Mouse (Mus musculus) thymus, postnatal 36 days (tissue): ENCODE results near the gene Noxa1.

Source experiments
- DNase-seq, 2 experiments: peaks; one replicate each; pipeline ENCODE4 v3.0.0; 2022; ENCODE audit warnings: mixed read lengths in 2 of 2

The Noxa1 gene

GRCm38 (mm10) chr2:25095109-25095850 lies at the start of gene Noxa1:
Noxa1 (minus strand) TSS chr2:25095149.
- no peak for DNase-seq

- DNase-seq, result no peak
Observed at GRCm38 (mm10) chr2:25141921-25142320, 47.0 kb upstream of the Noxa1 start.

GRCm38 (mm10) chr2:25141185-25141584 lies 46.2 kb upstream of the Noxa1 start:
- DNase-seq, result no peak

DNA sequence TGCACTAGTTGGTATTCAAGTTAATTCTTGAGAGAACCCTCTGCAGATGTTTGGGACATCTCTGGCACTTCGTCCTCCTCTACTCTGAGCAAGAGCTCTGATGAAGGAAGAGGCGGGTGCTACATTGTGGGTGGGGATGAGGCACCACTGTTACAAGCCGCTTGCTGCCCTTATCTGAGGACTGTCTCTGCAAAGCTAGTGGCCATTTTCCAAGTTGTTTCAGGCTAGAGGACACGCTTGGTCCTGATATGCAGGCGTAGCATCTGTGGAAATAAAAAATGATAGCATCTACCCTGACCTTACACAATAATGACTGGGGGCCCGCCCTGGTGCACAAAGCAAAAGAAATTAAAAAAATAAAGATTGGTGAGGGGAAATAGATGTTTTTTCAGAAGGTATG lies 42.9 kb upstream of the Noxa1 start:
- no peak for DNase-seq

DNA sequence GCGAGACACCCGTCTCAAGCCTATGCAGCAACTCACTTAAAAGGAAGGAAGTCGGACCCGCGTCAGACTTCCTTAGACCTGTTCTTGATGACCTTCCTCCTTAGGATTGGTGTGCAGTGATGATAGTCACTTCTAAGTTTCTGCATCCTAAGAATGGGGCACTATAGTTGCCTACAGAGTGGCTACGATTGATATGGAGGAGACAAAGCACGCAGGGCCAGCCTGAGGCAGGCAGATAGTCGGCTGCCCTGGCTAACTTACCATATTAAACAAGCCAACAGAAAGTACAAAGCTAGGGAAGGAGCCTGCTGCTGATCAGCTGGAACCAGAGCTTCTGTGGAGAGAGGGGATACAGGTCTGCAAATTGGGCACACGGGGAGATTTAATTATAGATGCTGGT lies 36.7 kb upstream of the Noxa1 start:
- no peak for DNase-seq

DNA sequence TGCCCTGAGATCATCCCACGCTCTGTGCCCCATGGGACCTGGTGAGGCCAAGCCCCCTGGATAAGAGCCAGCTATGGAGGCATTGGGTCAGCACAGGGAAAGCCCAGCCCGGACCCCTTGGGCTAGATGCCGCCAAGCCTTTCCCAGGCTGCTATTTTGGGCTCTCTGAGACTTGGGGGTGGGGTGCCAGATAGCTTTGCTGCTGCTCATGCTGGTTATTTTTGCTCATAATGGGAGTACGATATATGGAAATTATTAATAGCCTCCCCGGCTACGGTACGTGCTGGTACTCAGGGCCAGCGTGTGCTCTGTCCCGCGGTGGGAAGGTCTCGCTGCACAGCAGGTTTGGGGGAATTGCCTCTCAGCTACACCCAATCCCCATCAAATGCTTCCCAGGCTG lies 33.1 kb upstream of the Noxa1 start:
- no peak for DNase-seq

DNA sequence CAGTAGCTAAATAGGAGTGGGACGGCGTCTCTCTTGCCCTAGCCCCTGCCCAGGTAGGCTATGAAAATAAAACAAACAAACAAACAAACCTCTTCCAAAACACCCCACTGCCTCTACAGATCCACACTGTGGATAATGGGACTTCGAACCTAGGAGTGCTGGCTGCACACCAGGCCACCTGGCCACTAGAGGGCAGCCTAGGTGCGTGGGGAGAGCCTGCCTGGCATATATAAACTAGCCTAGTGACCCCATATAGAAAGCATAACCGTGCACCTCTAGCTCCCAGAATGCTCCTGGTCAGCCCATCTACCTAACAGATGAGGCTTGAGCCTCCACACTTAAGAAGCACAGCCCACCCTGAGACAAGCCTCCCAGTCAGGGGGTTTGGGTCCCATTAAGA lies 32.3 kb upstream of the Noxa1 start:
- peak; percentile 70 to 72 for DNase-seq

DNA sequence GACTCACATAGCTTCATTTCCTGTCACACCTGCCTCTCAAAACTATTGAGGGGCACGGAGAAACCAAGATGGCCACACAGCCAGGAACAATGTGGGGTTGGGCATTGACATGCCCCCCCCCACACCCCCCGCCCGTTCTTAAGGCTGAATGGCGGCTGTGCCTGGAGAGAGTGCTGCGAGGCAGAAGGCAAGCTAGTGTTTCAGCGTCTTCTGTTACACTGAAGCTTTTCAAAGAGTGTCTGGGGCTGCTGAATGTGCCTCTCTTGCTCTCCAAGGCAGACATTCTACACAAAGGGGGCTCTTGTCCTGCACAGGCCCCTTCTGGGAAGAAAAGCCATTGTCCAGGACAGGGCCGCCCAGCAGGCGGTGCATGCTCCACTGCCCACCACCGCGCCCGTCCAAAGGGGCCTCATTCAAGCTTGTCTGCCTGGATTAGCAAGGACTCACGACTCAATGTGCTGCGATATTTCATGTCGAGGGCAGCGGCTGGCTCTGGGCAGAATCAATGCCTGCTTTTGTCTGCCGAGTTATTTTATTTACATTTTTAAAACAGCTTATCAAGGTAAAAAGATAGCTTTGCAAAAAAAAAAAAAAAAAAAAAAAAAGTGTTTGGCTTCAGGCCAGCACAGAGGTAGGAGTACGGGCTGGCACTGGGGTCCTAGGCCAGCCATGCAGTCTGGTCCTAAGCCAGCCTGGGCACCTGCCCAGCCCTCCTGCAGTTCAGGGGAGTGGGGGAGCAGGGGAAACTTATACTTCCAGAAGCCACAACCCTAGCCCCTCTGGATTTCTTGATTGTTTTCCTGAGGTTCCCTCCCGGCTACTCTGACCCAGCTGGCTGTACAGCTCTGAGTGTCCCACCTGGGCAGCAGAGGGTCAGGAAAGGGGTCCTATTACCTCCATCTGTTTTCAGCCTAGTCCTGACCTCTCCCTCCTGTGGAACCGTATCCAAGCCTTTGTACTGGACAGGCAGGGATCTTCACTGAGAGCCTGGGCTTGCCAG lies 31.4 kb upstream of the Noxa1 start:
- DNase-seq, result no peak

GRCm38 (mm10) chr2:25125146-25125545 lies 30.2 kb upstream of the Noxa1 start:
- no peak for DNase-seq

- DNase-seq, result no peak
Observed at GRCm38 (mm10) chr2:25124411-25124810, 29.5 kb upstream of the Noxa1 start.

DNA sequence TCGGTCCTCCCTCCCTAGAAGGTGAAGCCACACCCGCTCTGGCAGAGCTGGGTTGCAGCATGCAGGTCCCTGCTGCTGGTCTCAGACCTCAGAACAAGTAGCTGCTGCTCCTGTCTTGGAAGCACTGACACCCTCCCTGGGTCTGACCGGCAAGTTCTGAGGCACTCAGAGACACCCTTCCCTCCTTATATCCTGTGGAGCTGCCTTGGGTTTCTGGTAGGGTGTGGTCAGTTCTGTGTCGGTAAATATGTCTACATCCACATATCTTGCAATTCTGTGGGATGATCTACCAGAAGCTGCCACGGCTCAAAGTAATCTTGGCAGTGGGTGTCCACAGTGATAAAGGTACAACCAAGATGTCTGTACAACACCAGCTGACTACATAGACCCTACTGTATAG lies 28.6 kb upstream of the Noxa1 start:
- DNase-seq, result no peak

- no peak for DNase-seq
Observed at GRCm38 (mm10) chr2:25122666-25123065, 27.7 kb upstream of the Noxa1 start.

DNA sequence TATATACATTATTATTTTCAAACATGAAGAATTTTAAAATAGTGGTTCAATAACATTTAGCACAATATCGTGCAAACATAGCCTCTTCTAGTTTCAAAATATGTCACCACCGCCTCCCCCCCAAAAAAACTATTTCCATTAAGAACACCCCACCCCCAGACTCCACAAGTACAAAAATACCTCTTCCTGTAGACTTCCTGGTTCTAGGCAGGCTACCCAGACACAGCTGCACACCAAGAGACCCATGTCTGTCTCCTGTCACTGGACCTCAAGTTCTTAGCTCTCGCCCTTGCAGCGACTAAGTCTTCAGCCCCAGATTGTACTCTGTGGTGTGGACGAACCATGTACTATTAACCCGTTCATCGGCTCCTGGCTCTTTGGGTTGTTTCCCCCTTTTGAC lies 26.0 kb upstream of the Noxa1 start:
- no peak for DNase-seq

DNA sequence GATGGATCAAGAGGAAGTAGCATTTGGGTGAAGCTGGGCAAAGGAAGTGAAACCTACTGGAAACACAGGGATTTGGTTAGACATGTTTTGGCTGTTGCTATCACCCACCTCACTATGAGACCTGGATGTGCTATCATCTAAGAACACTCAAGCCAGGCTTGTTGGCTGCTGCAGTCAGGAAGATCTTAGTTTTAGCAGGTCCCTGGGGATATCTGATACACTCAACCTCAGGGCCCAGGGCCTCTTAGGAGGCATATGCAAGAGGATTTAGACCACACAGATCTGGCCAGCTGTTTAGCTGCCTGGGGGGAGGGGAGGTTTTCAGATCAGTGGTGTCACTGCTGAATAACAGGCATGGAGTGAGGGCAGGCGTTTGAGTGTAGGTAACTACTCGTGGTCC lies 20.5 kb upstream of the Noxa1 start:
- DNase-seq, result no peak

DNA sequence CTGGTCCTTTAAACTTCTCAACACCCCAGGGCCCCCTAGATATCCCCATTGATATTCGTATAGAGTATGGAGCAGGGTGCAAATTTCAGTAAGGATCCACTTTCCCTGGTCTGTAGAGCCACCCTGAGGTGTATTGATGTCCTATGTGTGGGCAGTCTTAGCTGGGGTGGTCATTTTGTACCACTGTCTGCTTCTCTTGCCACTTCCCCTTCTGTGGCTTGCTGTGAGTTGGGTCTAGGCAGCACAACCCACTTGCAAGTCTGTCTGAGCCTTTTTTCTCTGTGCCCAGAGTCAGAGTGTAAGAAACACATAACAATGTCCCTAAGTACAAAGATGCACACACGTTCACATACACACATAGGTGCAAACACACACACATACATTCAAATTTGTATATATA lies 19.4 kb upstream of the Noxa1 start:
- no peak for DNase-seq

DNA sequence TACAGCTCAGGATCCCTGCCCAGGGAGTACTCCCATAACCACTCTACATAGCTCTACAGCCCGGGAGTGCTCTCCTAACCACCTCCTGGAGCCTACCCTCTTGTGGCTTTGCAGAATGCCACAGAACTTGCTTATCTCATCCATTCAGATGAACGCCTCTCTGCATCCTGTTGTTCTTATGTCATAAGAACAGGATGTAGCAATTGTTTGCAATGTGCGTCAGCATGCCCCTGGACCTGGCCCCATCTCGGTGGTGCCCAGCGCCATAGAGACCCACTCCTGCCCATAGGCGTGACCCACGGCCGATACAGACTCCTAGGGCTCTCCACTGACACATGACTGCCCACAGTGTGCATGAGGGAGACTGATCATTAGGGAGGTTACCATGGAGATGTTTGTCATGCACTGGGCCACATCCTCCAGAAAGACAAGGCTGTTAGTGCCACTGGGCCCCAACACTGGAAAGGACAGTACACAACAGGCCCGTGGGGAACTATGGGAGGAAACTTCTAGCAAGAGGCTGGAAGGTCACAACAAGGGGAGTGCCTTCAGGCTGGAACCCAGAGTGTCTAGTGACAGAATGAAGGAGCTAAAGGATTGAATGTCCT lies 16.3 kb upstream of the Noxa1 start:
- peak in 1 of 2 experiments; percentile 14 for DNase-seq

- no peak for DNase-seq
Observed at GRCm38 (mm10) chr2:25110505-25111183, 15.7 kb upstream of the Noxa1 start.

- DNase-seq, result no peak
Observed at GRCm38 (mm10) chr2:25109487-25109886, 14.5 kb upstream of the Noxa1 start.

GRCm38 (mm10) chr2:25106045-25106444 lies 11.1 kb upstream of the Noxa1 start:
- DNase-seq, result no peak

- no peak for DNase-seq
Observed at GRCm38 (mm10) chr2:25104122-25104521, 9.2 kb upstream of the Noxa1 start.

DNA sequence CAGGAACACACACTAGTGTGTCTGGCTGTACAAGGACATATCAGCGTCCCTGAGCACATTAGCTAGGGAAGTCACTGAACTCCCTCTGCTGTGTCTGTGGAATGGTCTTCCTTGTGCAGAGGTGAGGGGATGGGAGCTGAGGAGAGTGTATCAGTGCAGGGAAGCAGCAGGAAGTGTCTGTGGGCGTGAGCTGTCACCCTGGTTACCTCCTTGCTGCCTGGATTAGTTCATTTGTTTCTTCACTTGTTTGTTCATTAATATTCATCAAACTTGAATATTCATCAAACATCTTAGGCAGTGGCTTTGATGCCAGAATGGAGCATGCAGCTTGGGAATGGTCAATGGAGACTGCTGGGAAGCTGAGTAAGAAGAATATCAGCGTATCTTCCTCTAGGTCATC lies 4.8 kb upstream of the Noxa1 start:
- DNase-seq, result no peak

DNA sequence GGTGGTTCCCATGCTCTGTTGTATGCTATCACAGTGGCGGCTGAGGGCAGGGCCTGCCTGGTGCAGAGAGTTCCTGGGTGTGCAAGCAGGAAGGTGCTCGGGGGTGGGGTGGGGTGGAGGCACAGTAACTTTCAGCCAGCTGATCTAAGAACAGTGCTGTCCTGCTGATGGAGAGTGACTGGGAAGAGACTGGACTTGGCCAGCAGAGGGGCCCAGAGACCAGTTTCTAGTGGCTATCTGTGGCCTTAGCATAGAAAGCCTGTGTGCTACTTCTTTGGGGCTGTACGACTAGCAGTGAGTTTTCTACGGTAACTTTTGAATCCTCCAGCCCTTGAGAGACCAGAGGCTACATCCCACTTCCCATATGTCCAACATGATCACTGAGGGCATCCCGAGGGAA lies 4.0 kb upstream of the Noxa1 start:
- no peak for DNase-seq
